Mouse (Mus musculus) kidney, postnatal 36 days (tissue): ENCODE measurements around the gene Nfkb1.
A peak's percentile ranks its signal among the peaks of the same experiment; 100 is the strongest.

ENCODE experiments used
- DNase-seq, 2 experiments: peaks; one replicate each; pipeline ENCODE4 v3.0.0; 2021 to 2022; ENCODE audit warnings: mixed read lengths in 2 of 2

The Nfkb1 gene

GRCm38 (mm10) chr3:135699523-135700264 is 8.3 kb upstream of the Nfkb1 start:
- DNase-seq, result no peak

GRCm38 (mm10) chr3:135698466-135698975 is 7.2 kb upstream of the Nfkb1 start:
- peak; percentile 76 to 89 for DNase-seq

GRCm38 (mm10) chr3:135696262-135696661 is 4.9 kb upstream of the Nfkb1 start:
- DNase-seq, result no peak

- DNase-seq, result no peak
Measured at GRCm38 (mm10) chr3:135692999-135693398, 1.7 kb upstream of the Nfkb1 start.

- peak; percentile 40 to 69 for DNase-seq
Measured at GRCm38 (mm10) chr3:135690568-135691190, 668 bp downstream of the Nfkb1 start.

GRCm38 (mm10) chr3:135689773-135690567 is 1.4 kb downstream of the Nfkb1 start:
- DNase-seq, result no peak

GRCm38 (mm10) chr3:135688970-135689772 is 2.2 kb downstream of the Nfkb1 start:
- no peak for DNase-seq

GRCm38 (mm10) chr3:135687965-135688364 is 3.4 kb downstream of the Nfkb1 start:
- no peak for DNase-seq

- DNase-seq, result no peak
Measured at GRCm38 (mm10) chr3:135686419-135686818, 4.9 kb downstream of the Nfkb1 start.

GRCm38 (mm10) chr3:135683275-135683674 is 8.1 kb downstream of the Nfkb1 start:
- DNase-seq, result no peak

- no peak for DNase-seq
Measured at GRCm38 (mm10) chr3:135682240-135682639, 9.1 kb downstream of the Nfkb1 start.

GRCm38 (mm10) chr3:135681272-135681783 is 10.0 kb downstream of the Nfkb1 start:
- DNase-seq, result no peak

- DNase-seq, result no peak
Measured at GRCm38 (mm10) chr3:135680213-135680843, 11.0 kb downstream of the Nfkb1 start.

- no peak for DNase-seq
Measured at GRCm38 (mm10) chr3:135677064-135677463, 14.3 kb downstream of the Nfkb1 start.

- no peak for DNase-seq
Measured at GRCm38 (mm10) chr3:135676364-135676763, 15.0 kb downstream of the Nfkb1 start.

- DNase-seq, result no peak
Measured at GRCm38 (mm10) chr3:135675480-135675879, 15.9 kb downstream of the Nfkb1 start.

- DNase-seq, result peak; percentile 41 to 54
Measured at GRCm38 (mm10) chr3:135674716-135675392, 16.5 kb downstream of the Nfkb1 start.

- DNase-seq, result no peak
Measured at GRCm38 (mm10) chr3:135673695-135674094, 17.7 kb downstream of the Nfkb1 start.

GRCm38 (mm10) chr3:135673041-135673440 is 18.3 kb downstream of the Nfkb1 start:
- no peak for DNase-seq

- no peak for DNase-seq
Measured at GRCm38 (mm10) chr3:135672135-135672534, 19.2 kb downstream of the Nfkb1 start.

GRCm38 (mm10) chr3:135670869-135671268 is 20.5 kb downstream of the Nfkb1 start:
- no peak for DNase-seq
